Mouse (Mus musculus): Measurements from ENCODE around the gene Gal3st2.
"Not testable (repeated sequence)": the region's sequence is repeated elsewhere in the genome, so short reads cannot be mapped to it uniquely, and the experiment has no call there.

GRCm38 (mm10) chr1:93874405-93874804, 13.3 kb downstream of the Gal3st2 start:
- not testable (repeated sequence) for TF ChIP-seq POLR2A (IDR thresholded peaks at IDR 0.05; ENCODE audit: borderline replicate concordance, insufficient read depth, low read length); CTCF (IDR thresholded peaks at IDR 0.05; ENCODE audit: borderline replicate concordance, insufficient read depth, low read depth, low read length)

All from cerebellum, adult 2 months (tissue).